Mouse (Mus musculus) E14TG2a.4 (cell line): ENCODE measurements around the gene Plekha8.

ENCODE experiments used
- CTCF ChIP-seq: conservative IDR thresholded peaks from 2 replicates; pipeline ENCODE4 v1.5.1; 2014; ENCODE audit warnings: low read length
- NANOG ChIP-seq: IDR thresholded peaks from 2 replicates; pipeline ENCODE4 v1.6.1; 2014; ENCODE audit warnings: borderline replicate concordance, low read length, mixed read lengths

DNA sequence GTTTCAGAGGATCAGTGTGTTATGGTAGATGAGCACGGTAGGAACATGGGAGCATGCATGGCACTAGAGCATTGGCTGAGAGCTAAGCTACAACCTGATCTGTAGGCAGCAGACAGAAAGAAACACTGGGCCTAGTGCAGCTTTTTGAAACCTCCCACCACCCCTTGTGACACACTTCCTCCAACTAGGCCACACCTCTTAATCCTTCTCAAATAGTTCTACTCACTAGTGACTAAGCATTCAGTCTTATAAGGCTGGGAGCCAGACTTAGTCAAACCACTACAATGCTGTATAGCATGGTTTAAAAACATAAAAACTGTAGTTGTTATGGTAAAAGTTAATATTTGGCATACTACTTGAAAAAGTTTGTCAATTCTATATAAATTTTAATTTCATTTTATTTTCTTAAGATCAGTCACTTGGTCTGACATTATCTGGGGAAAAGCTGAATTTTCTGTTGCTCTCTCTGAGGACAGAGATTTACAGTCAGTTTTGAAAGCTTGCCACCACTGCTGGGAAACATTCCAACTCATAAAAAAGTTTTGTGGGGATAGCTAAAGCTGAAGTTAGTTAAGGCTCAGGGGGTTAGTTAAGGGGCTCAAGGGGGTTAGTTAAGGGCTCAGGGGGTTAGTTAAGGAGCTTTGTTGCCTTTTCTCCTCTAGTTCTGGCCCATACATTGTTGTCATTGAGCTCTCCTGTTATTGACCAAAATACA lies 9.2 kb downstream of the Plekha8 start:
- TF ChIP-seq CTCF (no peak), NANOG (no peak)
